Mouse (Mus musculus) cerebellum, adult 2 months (tissue): ENCODE data around the gene Slc39a11.

ENCODE experiments used
- CTCF ChIP-seq: fragments of 200-500 bp; IDR thresholded peaks from 2 replicates; pipeline ENCODE4 v1.5.1; 2011; ENCODE audit warnings: low read depth, mild to moderate bottlenecking, control low read depth, low read length, moderate library complexity, borderline replicate concordance; ENCODE audit not compliant: insufficient read depth
- POLR2A ChIP-seq: fragments of 200-500 bp; IDR thresholded peaks from 2 replicates; pipeline ENCODE4 v1.6.1; 2011; ENCODE audit warnings: low read length, control low read depth, borderline replicate concordance; ENCODE audit not compliant: insufficient read depth

GRCm38 (mm10) chr11:113661835-113662351, 12.0 kb upstream of the Slc39a11 start:
- TF ChIP-seq CTCF (no peak), POLR2A (no peak)
